Mouse (Mus musculus): ENCODE results near the gene Pcgf5.

The Pcgf5 gene

GRCm38 (mm10) chr19:36497067-36497466, 149.0 kb downstream of the Pcgf5 start:
- DNase-seq, result no peak

- DNase-seq, result no peak
Observed at GRCm38 (mm10) chr19:36497744-36498143, 149.6 kb downstream of the Pcgf5 start.

- DNase-seq, result no peak
Observed at GRCm38 (mm10) chr19:36504716-36505115, 156.6 kb downstream of the Pcgf5 start.

Data from liver (tissue).